Mouse (Mus musculus): ENCODE measurements at regions not wholly inside any gene's neighbourhood (a gene's known extent, or its start where the extent isn't known, plus 50 kb on each side); places are given as distances from the start of the nearest gene placed in this dataset.

GRCm38 (mm10) chr19:6639681-6640080 lies 96.8 kb upstream of the Slc22a12 start:
- no peak overlapping the region for H3K4me3 ChIP-seq
- 83% methylated on average over 7 of the region's 7 CpGs for WGBS
- 0 out of 2 replicates have a peak, but pooled peaks cover 3% of the 10 kb centered on the region for H3K27me3 ChIP-seq (replicated peaks)
- H3K9ac ChIP-seq: no peak overlapping the region
- H3K4me1 ChIP-seq: no peaks in the 10 kb centered on the region
- no peak for ATAC-seq (ENCODE audit: low FRiP score, low read depth)
- H3K9me3 ChIP-seq: no peaks in the 10 kb centered on the region
- H3K27ac ChIP-seq: no peak overlapping the region
- no peaks in the 10 kb centered on the region for H3K36me3 ChIP-seq
- no peak overlapping the region for H3K4me2 ChIP-seq (replicated peaks)

GRCm38 (mm10) chr19:6633400-6633799 lies 90.6 kb upstream of the Slc22a12 start:
- ATAC-seq (ENCODE audit: low FRiP score, low read depth): no peak
- no peak overlapping the region for H3K9ac ChIP-seq

DNA sequence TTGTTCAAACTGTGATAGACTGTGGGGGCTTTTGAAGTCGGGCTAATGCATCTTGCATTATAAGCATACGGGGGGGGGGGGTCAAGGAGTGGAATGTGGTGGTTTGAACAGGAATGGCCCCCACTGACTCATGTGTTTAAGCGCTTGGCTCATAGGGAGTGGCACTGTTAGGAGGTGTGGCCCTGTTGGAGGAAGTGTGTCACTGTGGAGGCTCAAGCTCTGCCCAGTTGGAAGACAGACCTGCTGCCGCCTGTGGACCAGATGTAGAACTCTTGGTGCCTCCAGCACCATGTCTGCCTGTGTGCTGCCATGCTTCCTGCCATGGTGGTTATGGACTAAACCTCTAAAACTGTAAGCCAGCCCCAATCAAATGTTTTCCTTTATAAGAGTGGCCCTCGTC lies 89.0 kb upstream of the Slc22a12 start:
- Histone ChIP-seq H3K27ac (no peak overlapping the region), H3K4me2 (replicated peaks) (no peak overlapping the region), H3K27me3 (replicated peaks) (no peaks in the 10 kb centered on the region), H3K36me3 (no peaks in the 10 kb centered on the region), H3K9me3 (no peaks in the 10 kb centered on the region), H3K9ac (no peak overlapping the region), H3K4me3 (no peak overlapping the region), H3K4me1 (no peaks in the 10 kb centered on the region)
- 85% methylated on average over 5 of the region's 5 CpGs for WGBS
- no peak for ATAC-seq (ENCODE audit: low FRiP score, low read depth)

More at GRCm38 (mm10) chr19:6633400-6633799, 90.6 kb upstream of the Slc22a12 start:
- Histone ChIP-seq H3K4me2 (replicated peaks) (no peak overlapping the region), H3K4me1 (no peaks in the 10 kb centered on the region), H3K27ac (no peak overlapping the region), H3K27me3 (replicated peaks) (no peaks in the 10 kb centered on the region), H3K36me3 (no peaks in the 10 kb centered on the region), H3K9me3 (no peaks in the 10 kb centered on the region), H3K4me3 (no peak overlapping the region)
- 51% methylated on average over 10 of the region's 10 CpGs for WGBS

- H3K27me3 ChIP-seq (replicated peaks): no peaks in the 10 kb centered on the region
- H3K4me2 ChIP-seq (replicated peaks): no peak overlapping the region
- H3K9ac ChIP-seq: no peak overlapping the region
- no peaks in the 10 kb centered on the region for H3K9me3 ChIP-seq
- H3K4me1 ChIP-seq: no peaks in the 10 kb centered on the region
- no peak overlapping the region for H3K4me3 ChIP-seq
- no peaks in the 10 kb centered on the region for H3K36me3 ChIP-seq
- WGBS: 80% methylated on average over 4 of the region's 4 CpGs
- no peak overlapping the region for H3K27ac ChIP-seq
- no peak for ATAC-seq (ENCODE audit: low FRiP score, low read depth)
Observed at GRCm38 (mm10) chr19:6630613-6630940, 87.7 kb upstream of the Slc22a12 start.

DNA sequence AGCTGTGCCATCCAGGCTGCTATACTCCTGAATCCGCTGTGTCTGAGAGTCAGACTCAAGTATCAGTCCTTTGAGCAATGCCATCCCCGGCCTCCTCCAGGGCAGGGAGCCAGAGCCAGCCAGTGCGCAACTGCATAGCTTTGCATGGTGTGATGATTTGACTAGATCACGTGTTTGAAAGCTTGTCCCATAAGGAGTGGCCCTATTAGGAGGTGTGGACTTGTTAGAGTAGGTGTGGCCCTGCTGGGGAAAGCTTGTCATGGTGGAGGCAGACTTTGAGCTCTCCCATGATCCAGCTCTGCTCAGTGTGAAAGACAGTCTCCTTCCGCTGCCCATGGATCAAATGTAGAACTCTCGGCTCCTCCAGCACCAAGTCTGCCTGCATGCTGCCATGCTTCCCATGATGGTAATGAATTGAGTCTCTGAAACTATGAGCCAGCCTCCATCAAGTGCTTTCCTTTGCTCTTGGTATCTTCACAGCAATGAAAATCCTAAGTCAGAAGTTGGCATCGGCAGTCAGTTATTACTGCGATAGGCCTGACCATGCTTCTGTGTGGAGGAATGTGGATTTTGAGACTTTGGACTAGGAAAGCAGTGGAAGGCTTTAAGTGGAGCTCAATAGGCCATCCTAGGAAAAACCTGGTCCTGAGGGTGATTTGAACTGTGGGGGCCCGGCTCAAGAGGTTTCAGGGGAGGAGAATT lies 87.2 kb upstream of the Slc22a12 start:
- H3K4me1 ChIP-seq: no peaks in the 10 kb centered on the region
- H3K4me2 ChIP-seq (replicated peaks): no peak overlapping the region
- no peaks in the 10 kb centered on the region for H3K27me3 ChIP-seq (replicated peaks)
- no peaks in the 10 kb centered on the region for H3K36me3 ChIP-seq
- ATAC-seq (ENCODE audit: low FRiP score, low read depth): no peak
- no peak overlapping the region for H3K9ac ChIP-seq
- no peaks in the 10 kb centered on the region for H3K9me3 ChIP-seq
- H3K4me3 ChIP-seq: no peak overlapping the region
- 94% methylated on average over 9 of the region's 9 CpGs for WGBS
- H3K27ac ChIP-seq: no peak overlapping the region

DNA sequence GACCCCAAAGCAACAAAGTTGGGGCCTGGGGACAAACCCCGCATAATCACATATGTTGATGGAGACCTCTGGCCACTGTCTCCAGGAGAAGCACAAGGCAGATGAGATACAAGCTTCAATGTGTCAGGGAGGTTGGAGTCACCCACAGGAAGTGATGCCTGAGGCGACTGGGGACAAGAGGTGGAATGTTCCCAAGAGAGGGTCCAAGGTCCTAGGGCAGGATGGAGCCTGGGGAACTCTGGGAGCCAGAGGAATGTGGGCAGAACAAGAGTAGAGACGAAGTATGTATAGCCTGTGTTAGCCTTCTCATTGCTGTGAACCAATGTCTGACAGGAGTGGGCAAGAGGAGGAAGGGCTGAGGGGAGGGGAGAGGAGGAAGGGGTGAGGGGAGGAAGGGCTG lies 82.7 kb upstream of the Slc22a12 start:
- no peak overlapping the region for H3K4me2 ChIP-seq (replicated peaks)
- H3K36me3 ChIP-seq: no peaks in the 10 kb centered on the region
- no peak overlapping the region for H3K4me3 ChIP-seq
- H3K4me1 ChIP-seq: no peaks in the 10 kb centered on the region
- no peaks in the 10 kb centered on the region for H3K27me3 ChIP-seq (replicated peaks)
- no peak overlapping the region for H3K27ac ChIP-seq
- WGBS: 80% methylated on average over 3 of the region's 3 CpGs
- no peak for ATAC-seq (ENCODE audit: low FRiP score, low read depth)
- no peaks in the 10 kb centered on the region for H3K9me3 ChIP-seq
- H3K9ac ChIP-seq: no peak overlapping the region

DNA sequence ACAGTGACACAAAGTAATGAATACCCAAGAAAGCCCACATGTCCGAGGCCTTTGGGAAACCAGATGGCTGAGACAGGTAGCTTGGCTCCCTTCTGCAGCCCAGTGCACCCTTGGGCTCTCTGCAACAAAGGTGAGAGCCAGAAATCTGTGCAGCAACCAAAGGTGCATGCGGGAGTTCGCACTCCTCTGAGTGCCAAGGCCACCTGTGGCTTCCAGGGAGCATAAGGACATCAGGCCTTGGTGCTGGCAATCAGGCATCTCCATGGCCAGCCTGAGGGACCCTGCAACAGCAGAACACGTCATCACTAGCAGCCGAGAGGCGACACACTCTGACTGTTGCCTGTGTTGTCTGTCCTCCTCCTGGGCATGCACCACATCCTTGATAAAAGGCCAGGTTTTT lies 78.2 kb upstream of the Slc22a12 start:
- Histone ChIP-seq H3K9ac (no peak overlapping the region), H3K4me2 (replicated peaks) (no peak overlapping the region), H3K4me1 (no peaks in the 10 kb centered on the region), H3K9me3 (no peaks in the 10 kb centered on the region), H3K4me3 (no peak overlapping the region), H3K27me3 (replicated peaks) (no peaks in the 10 kb centered on the region), H3K36me3 (no peaks in the 10 kb centered on the region), H3K27ac (no peak overlapping the region)
- ATAC-seq (ENCODE audit: low FRiP score, low read depth): no peak
- WGBS: 89% methylated on average over 6 of the region's 6 CpGs

GRCm38 (mm10) chr19:6619546-6619945 lies 76.7 kb upstream of the Slc22a12 start:
- no peak for ATAC-seq (ENCODE audit: low FRiP score, low read depth)
- Histone ChIP-seq H3K36me3 (no peaks in the 10 kb centered on the region), H3K4me1 (no peaks in the 10 kb centered on the region), H3K27ac (no peak overlapping the region), H3K27me3 (replicated peaks) (no peaks in the 10 kb centered on the region), H3K4me2 (replicated peaks) (no peak overlapping the region), H3K9ac (no peak overlapping the region), H3K9me3 (no peaks in the 10 kb centered on the region), H3K4me3 (no peak overlapping the region)
- WGBS: 80% methylated on average over 6 of the region's 6 CpGs

DNA sequence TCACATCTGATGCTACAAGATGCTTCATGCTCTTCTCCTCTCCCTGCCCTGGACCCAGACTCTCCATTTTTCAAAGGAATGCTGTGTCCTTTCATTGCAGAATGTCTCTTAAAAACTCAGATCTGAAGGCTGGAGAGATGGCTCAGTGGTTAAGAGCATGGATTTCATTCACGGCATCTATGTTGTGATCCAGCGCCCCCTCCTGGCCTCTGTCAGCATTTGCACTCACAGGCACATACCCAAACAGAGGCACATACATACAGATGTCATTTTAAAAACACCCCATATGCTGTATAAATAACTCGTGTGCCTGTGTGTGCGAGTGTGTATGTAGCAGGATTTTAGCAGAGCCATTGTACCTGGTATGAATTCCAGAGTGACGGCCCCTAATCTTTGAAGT lies 73.8 kb upstream of the Slc22a12 start:
- H3K27ac ChIP-seq: no peak overlapping the region
- no peaks in the 10 kb centered on the region for H3K36me3 ChIP-seq
- no peak overlapping the region for H3K4me2 ChIP-seq (replicated peaks)
- no peak overlapping the region for H3K4me3 ChIP-seq
- no peaks in the 10 kb centered on the region for H3K27me3 ChIP-seq (replicated peaks)
- no peaks in the 10 kb centered on the region for H3K4me1 ChIP-seq
- WGBS: 89% methylated on average over 5 of the region's 5 CpGs
- no peaks in the 10 kb centered on the region for H3K9me3 ChIP-seq
- no peak for ATAC-seq (ENCODE audit: low FRiP score, low read depth)
- H3K9ac ChIP-seq: no peak overlapping the region

DNA sequence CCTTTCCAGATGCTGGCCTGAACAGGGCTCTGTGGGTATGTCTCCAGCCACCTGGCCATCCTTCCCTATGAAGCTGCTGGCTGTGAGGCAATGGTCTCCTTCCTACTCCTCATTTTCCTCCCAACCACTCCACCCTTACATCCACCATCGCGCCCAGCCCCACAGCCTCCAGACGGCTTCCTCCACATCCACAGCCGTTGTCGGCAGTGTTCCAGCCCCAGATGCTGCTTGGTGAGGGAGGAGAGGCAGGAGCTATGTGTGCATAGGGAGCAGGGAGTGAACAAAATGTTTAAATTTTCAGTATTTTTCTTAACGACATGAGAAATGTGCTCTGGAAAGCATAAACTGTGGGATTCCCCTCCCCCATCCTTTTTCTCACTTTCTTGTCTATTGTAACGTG lies 69.6 kb upstream of the Slc22a12 start:
- no peak for ATAC-seq (ENCODE audit: low FRiP score, low read depth)
- Histone ChIP-seq H3K4me2 (replicated peaks) (no peak overlapping the region), H3K27me3 (replicated peaks) (no peaks in the 10 kb centered on the region), H3K9me3 (no peaks in the 10 kb centered on the region), H3K9ac (no peak overlapping the region), H3K36me3 (no peaks in the 10 kb centered on the region), H3K4me3 (no peak overlapping the region), H3K4me1 (peaks cover 6% of the 10 kb centered on the region), H3K27ac (no peak overlapping the region)
- 83% methylated on average over 7 of the region's 7 CpGs for WGBS

- no peak overlapping the region for H3K27ac ChIP-seq
- H3K27me3 ChIP-seq (replicated peaks): no peaks in the 10 kb centered on the region
- ATAC-seq (ENCODE audit: low FRiP score, low read depth): no peak
- H3K9me3 ChIP-seq: no peaks in the 10 kb centered on the region
- H3K4me3 ChIP-seq: no peak overlapping the region
- no peak overlapping the region for H3K4me2 ChIP-seq (replicated peaks)
- no peaks in the 10 kb centered on the region for H3K36me3 ChIP-seq
- H3K4me1 ChIP-seq: peaks cover 6% of the 10 kb centered on the region
- WGBS: 48% methylated on average over 5 of the region's 5 CpGs
- no peak overlapping the region for H3K9ac ChIP-seq
Observed at GRCm38 (mm10) chr19:6611921-6612320, 69.1 kb upstream of the Slc22a12 start.

DNA sequence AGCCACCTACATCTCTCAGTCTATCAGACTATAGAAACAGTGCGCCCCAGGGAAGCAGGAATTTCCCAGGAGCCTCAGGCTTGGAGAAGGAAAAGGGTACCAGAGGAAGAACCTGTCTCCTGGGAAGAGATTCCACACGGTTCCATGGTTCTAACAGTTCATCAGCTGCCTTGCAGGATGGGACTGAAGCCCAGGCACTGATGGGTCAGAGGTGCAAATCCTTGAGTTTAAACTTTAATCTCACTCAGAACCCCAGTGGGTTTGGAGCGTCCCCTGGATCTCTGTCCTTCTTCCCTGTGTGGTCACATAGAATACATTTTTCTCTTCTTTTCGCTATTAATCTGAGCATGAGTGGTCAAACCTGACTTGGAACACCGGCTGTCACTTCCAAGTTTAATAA lies 67.9 kb upstream of the Slc22a12 start:
- Histone ChIP-seq H3K27ac (no peak overlapping the region), H3K36me3 (no peaks in the 10 kb centered on the region), H3K4me3 (no peak overlapping the region), H3K4me1 (peaks cover 6% of the 10 kb centered on the region), H3K9me3 (no peaks in the 10 kb centered on the region), H3K4me2 (replicated peaks) (no peak overlapping the region), H3K9ac (no peak overlapping the region), H3K27me3 (replicated peaks) (no peaks in the 10 kb centered on the region)
- WGBS: 79% methylated on average over 5 of the region's 5 CpGs
- no peak for ATAC-seq (ENCODE audit: low FRiP score, low read depth)

- 23% methylated on average over 8 of the region's 8 CpGs for WGBS
- Histone ChIP-seq H3K27me3 (replicated peaks) (no peaks in the 10 kb centered on the region), H3K36me3 (no peaks in the 10 kb centered on the region), H3K4me2 (replicated peaks) (no peak overlapping the region), H3K9ac (no peak overlapping the region), H3K4me3 (no peak overlapping the region), H3K27ac (no peak overlapping the region), H3K9me3 (no peaks in the 10 kb centered on the region), H3K4me1 (peaks cover 6% of the 10 kb centered on the region)
- ATAC-seq (ENCODE audit: low FRiP score, low read depth): no peak
Observed at GRCm38 (mm10) chr19:6610051-6610450, 67.2 kb upstream of the Slc22a12 start.

Data from neural tube, embryonic 12.5 days (tissue).